Mouse (Mus musculus) left cerebral cortex, adult 8-10 months (tissue): ENCODE data around the gene Ube2n. TPM values are rescaled to one million over a fixed set of nuclear protein-coding genes. Genes with fewer than 3 reads are reported as not detected.

ENCODE experiments used
- DNase-seq, 2 experiments: peaks; one replicate each; pipeline ENCODE4 v3.0.0; 2022; ENCODE audit warnings: low spot score in 2 of 2
- total RNA-seq, 4 experiments: library from RNA; stranded (reverse); gene quantifications; 2 replicates each; pipeline ENCODE4 v1.2.4; 2022

Gene Ube2n
- total RNA-seq, result 100 to 1,000 TPM; 181 to 234 (median 208) TPM

DNA sequence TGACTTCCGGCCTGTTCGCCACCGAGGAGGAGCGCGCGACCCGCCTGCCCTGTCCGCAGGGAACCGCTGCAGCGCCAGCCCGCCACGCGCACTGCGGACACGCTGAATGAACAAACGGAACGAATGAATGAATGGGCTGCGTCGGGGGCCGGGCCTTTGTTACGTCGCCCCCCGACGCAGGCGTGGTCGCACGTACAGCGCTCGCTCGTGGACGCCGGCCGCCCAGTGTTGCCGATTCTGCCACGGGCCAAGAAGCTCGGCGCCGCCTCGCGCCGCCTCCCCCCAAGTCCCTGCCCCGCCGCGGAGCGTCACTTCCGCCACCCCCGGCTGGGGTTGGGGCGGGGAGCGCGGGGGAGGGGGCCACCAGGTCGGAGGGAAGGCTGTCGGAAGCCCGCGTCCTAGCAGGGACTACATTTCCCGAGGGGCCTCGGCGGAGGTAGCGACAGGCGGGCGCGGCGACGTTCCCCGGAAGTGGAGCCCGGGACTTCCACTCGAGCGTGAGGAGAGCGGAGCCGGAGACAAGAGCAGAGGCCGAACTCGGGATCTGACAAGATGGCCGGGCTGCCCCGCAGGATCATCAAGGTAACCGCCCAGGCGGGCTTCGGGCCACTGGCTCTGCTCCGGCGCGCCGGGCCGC lies at the start of gene Ube2n:
Gene Ube2n, plus strand, starts transcription at position 490 of the 637 bp plus-strand sequence.
- peak; percentile 93 to 98 for DNase-seq

DNA sequence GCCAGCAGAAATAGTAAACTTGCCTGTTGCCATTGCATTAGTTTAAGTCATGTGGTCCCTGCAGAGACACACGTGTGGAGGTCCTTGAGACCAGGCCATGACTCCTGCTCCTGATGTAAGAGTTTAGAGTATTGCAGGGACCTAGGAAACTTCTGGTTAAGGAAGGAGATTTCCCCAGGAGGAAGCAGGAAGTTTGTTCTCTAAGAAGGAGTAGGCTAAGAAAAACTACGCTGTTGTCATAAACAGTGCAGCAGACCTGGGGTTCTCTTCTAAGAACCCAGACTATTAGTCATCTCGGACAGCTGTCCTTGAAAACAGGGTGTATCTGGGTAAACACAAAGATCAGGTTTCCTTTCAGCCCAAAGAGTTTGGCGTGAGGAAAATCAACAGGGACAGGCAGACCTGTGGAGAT lies 49.5 kb upstream of the Ube2n start:
- no peak for DNase-seq

DNA sequence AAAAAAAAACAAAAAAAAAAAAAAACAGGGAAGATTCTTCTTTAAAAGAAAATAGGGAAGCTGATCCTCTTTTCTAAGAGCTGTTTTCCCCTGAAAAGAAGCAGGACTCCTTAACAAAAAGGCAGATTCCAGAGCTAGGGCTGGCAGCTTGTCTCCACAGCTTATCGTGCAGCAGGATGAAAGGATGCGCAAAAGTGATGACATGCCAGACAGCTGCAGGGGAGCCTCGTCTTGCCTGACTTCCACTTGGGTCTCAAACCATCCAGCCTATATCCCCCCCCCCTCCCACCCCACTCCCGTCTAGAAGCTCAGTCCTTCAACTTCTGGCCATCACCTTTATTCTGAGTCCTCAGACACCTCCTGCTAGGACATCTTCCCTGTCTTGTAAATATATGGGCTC lies 46.1 kb upstream of the Ube2n start:
- DNase-seq, result no peak

DNA sequence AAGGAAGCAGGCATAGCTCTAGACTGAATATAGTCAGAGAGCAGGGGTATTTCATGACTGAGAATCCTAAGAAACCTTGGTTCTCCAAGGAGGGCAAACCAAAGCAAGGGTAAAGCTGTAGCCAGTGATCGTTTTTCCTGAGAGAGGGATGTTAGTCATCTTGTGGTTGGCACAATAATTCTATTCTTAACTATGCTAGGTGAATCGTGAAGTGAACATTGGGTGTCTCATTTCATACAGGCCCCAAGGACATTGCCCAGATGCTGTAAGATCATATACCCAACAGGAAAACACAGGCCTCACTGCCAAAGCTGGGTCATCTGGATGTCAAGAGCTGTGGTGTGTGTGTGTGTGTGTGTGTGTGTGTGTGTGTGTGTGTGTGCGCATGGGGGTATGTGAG lies 43.8 kb upstream of the Ube2n start:
- DNase-seq, result no peak

DNA sequence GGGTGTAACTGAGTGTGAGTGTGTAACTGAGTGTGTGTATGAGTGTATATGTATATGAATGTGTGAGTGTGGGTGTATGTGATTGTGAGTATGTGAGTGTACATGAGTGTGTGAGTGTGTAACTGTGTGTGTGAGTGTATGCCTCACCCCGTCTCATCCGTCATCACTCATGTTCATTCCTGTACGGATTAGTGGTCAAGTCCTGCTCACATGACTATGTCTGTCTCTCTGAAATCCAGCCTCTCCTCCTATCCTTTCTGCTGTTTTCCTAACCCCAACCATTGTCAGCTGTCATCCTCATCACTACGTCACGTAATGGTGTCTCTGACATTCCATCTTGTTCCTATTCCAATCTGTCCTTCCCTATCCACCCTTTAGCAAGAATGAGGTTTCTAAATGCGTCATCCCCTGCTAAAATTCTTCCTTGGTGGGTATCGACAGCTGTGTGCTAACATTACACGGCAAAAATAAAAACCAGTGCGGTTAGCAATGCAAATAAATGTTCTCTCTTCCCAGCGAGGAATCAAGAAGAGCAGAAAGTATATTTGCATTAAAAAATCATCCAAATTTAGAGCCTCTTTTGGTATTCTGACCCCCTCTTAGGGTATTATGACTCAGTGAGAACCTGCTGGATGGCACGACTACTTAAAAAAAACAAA lies 42.9 kb upstream of the Ube2n start:
- no peak for DNase-seq

DNA sequence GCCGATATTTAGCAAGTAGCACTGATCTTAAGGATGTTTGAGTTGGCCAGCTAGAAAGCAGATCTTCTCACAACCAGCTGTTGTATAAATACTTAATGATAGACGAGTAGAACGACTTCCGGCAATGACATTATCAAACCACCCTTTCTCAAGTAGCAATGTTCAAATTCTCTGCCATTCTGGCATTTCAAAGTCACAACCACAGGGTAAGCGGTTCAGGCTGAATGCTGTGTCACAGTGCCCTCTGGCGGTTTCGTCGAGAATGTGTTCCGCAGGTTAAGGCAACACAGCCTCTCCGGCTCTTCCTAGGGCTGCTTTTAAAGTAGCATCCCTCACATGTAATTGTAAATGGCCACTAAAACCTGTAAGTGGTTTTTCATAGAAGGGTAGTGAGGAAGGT lies 39.0 kb upstream of the Ube2n start:
- peak; percentile 33 to 60 for DNase-seq

DNA sequence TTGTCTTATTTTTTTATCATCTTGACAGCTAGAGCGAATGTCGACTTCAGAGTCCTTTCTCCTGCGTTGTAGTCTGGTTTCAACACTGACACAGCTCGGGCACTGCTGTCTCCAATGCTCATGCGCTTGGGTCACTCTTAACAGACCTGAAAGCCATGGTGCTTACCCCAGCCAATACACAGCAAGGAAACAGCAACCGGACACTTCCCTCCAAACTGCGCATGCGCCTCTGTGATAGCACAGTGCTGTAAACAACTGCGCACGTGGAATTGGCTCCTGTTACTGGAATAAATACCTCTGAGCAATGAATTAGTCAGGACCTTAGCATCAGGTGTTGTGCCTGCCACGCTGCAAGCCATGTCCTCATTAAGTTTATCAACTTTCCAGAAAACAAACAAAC lies 37.4 kb upstream of the Ube2n start:
- no peak for DNase-seq

DNA sequence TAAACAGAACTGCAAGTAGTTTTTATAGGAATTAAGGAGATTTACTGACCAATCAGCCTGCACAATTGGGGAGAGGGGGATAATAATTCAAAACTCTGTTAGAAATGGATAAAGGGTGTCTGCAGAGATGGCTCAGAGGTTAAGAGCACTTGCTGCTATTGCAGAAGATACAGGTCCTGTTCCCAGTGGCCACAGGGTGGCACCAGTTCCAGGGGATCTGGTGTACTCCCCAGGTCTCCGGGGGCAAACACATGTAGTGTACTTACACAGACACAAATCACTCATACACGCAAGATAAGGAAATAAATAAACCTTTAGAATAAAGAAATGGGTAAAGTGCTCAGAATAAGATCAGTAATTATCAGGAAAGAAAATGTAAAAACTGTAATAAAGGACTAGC lies 25.3 kb upstream of the Ube2n start:
- no peak for DNase-seq

DNA sequence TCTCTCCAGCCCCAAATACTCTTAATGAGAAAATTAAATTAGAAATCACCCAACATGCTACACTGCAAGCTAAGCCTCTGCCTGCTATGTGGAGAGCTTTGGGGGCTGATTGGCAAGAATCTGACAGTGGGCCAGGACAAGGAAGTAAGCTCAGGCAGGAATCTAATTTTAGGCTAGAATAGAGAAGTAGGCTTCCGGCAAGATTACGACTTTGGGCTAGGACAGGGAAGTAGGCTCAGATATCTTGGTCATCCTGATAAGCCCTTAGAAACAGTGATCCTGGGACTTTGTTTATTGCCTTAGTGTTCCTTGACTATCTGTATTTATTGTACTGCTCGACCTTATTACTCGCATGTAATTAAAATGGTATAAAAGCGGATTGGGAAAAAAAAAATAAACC lies 20.7 kb upstream of the Ube2n start:
- no peak for DNase-seq

DNA sequence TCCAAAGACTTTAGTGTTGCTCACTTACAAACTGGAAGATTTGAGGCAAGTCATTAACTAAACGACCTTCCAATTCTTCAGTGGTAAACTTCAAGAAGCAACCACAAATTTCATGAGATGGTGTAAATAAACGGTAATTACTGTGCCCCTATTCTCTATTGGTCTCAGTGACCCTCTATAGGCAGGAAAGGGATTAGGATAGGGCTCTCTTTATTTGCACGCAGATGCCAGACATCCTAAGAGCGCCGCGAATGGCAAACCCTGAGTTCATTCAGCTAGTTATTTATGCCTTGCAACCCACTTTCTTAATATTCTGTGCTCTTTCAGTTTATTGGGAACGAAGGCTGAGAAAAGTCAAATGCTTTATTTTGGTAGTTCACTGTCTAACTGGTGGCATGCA lies 13.9 kb upstream of the Ube2n start:
- no peak for DNase-seq

DNA sequence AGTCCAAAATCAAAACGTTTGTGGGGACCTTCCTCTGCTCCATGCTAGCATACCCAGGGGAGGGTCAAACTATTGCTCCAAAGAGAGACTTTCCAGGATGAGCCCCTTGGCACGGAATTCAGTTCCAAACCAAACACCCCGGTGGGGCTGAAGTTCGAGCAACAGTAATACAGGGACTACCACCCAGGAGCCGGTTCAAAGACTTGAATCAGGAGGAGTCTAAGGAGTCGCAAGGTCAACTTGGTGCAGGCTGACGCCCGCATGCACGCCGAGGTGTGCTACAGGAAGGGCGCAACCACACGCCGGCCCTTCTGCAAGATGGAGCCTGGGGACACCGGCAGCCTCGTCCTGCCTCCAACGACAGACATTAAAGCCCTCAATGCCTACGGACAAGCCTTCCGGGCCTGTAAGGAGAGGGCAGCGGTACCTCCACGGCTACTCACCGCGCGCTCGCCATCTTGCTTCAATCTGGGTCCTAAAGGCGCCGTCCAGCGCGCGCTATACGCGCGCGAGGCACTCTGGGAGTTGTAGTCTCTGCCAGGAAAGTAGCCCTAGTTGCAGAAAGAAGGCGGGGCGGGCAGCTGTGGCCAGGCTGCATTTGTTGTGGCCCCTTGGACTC lies 13.4 kb upstream of the Ube2n start, which contains the start of gene Mrpl42:
Gene Mrpl42, minus strand, starts transcription at position 478 of the 619 bp plus-strand sequence.
- peak; percentile 62 to 82 for DNase-seq

DNA sequence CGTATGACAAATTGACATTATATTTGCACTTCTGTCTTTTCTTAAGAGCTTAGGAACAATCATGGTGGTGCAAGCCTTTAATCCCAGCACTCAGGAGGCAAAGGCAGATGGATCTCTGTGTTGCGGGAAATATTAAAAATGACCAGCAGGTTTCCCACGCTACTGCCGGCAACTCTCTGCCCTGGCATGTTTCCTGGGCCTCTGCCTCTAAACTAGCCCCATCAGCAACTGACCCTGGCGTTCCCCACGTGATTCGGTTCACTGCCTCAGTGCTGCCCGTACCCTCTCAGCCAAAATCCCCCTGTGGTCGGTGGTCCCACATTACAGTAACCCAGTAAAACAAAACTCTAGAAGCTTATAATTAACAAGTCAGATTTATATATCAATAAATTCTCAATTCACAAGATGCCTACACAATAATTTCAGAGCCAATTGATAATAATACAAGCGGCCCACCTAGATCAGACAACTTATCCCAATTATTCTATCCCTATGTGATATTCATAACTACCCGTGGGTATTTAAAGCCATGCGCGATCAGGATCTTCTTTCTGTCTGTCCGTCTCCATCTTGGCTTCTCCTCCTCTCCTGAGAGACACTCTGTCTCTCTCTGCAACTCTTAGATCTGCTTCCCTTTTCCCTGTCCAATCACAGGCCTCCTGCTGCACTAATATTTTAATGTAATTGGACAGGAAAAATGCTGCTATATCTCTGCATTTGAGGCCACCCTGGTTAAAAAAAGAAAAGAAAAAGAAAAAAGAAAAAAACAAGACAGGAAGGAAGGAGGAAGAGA lies 11.3 kb upstream of the Ube2n start:
- DNase-seq, result no peak

DNA sequence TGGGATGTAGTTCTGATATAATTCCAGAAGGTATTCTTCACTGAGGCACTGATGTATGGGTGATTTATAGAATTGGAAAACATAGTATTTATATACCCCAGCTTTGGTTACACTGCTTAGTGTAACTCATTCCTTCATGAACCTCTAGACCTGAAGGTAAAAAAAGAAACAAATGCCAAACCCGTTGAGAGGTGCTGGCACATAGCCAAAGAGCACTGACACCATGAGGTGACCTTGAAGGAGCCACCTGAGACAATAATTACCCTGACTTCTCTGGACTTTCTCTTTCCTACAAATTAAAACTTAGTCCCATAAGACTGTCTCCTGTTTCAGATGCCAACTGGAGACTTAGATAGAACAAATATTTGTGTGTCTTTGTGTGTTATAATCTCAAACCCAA lies 10.6 kb upstream of the Ube2n start:
- DNase-seq, result no peak

DNA sequence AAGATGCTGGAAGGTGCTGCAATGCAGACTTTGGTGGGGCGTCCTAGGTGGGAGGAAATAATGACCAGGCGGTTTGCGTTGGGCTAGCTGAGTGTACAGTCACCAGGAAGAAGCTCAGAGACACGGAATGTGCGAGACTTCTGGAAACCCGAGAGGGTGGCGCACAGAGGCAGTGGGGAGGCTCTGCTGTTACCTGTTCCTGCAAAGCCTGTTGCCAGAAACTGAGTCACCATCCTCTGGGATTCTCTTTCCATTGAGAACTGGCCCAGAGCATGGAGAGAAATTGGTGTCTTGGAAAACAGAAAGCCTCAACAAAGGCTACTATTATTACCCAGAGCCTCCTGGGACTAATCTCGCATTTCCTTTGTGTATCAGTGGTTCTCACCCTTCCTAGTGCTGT lies 6.8 kb upstream of the Ube2n start:
- no peak for DNase-seq

DNA sequence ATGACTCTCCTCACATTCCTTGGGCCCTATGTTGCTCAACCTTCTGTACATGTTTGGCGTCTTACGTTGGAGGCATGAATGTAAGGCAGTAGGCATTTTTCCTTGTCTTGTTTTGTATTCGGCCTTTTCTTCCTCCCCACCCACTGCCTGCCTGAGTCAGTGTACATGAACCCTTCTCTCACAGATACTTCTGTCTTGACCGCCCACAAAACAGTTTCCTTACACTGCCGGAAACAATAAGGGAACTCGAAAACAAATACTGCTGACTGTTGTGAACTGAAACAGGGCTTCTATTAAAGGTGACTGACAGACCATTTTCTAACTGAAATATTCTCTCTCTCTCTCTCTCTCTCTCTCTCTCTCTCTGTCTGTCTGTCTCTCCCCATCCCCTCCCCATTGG lies 6.2 kb upstream of the Ube2n start:
- no peak for DNase-seq

DNA sequence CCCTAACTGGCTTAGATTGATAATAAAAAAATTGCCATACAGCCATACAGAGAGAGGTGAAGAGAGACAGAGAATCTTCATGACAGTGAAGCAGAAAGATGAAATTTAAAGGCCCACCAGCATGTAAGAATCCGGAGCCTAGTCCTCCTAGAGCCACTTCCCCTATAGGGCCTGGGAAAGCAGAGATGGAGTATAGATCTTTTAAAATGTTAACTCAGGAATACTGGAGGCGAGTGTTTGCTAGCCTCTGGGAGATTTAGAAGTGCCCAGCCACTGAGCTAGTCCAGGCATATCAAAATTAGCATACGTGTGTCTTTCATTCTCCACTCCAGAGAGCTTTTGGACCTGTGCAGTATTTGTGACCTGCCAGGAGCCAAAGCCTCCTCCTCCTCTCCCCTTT lies 5.7 kb upstream of the Ube2n start:
- no peak for DNase-seq

DNA sequence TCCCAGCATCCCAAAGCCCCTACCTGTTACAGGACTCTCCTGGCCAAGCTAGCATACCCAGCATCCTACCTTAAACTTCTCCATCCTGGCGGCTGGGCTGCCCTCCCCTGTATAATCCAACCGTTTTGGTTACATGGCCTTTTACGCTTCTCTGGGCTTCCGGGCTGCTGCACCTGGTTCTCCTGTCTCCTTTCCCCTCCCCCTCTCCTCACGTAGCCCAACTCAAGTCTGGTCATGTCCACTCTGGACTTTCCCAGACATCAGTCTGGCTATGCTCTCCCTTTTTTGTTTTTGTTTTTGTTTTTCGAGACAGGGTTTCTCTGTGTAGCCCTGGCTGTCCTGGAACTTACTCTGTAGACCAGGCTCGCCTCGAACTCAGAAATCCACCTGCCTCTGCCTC lies 2.3 kb upstream of the Ube2n start:
- DNase-seq, result no peak

DNA sequence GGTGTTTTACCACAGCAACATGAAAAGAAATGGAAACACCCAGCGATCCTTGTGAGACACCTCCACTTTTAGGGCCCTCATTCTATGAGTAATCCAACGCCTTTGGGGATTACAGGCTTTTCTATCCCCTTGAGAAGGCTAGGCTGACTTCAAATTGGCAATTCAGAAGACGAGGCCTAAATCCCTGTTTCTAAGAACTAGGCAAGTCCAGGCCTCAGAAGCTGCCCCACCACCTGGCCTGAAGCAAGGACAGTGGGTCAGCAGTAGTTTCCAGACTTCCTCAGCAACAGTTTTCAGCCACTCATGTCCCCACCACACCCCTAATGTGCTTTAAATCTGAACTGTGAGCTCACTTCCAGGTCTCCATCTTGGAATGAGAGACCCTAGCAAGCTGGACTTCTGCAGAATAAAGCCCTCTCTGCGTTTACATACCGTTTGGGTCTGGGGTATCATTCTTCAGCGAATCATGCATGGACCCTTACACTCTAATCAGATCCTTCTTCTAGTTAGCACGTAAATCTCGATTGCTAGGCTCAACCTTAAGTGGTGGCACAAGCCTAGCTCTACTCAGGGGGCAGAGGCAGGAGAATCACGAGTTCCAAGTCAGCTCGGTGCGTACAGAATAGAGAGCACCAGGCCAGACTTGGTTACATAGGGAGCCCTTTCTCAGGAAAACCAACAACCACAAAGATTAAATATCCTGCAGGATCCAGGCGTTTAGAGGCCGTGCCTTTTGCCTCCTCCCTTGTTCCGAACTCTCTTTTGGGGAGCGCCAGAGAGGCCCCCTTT lies 983 bp upstream of the Ube2n start:
- DNase-seq, result peak in 1 of 2 experiments; percentile 7

DNA sequence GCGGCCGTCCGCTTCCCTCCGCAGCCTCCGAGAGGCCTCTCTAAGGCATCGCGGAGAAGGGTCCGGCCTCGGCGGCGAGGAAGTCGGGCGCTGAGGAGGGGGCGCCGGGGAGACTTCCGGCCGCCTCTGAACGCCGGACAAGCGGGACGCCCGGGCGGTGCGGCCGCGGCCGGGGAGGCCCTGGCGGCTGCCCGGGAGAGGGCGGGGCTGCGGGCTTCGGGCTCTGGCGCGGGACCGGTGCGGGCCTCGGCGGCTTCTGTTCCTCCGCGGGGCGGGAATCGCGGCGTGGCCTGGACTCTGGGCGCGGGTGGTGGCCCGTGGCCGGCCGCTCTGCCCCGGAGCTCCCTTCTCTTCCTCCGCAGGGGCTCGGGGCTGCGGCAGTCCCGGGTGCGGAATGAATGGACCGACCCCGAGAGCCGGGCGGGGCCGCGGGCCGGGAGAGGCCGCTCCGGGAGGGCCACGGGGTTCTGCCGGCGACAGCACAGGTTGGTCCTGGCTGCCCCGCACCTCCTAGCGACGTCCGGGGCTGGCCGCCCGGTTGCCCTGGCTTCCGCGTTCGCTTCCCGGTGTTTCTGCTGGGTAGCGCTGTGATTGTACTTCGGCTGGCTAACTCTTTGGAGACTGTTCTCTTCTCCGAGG lies 467 bp downstream of the Ube2n start:
- DNase-seq, result peak; percentile 15 to 31

DNA sequence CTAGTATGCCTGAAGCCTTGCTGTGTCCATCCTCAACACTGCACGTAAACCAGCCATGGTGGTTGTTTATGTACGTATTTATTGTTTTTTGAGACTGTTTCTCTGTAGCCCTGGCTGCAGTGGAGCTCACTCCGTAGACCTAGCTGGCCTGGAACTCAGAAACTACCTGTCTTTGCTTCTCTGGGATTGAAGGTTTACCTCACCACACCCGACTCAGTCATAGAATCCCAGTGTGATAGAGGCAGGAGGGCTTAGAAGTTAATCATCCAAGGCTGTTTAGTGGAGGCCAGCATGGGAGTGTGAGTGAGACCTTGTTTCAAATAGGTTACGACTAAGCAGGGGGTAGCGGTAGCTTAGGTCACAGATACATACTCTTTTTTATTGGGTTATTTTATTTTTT lies 2.7 kb downstream of the Ube2n start:
- no peak for DNase-seq
